Mouse (Mus musculus) hindbrain, postnatal 0 days (tissue): Measurements from ENCODE around the gene Notch2. TPM values are rescaled to one million over a fixed set of nuclear protein-coding genes. Genes with fewer than 3 reads are reported as not detected.
"Not testable (repeated sequence)": the region's sequence is repeated elsewhere in the genome, so short reads cannot be mapped to it uniquely, and the experiment has no call there.

Experiments used
- ATAC-seq: fragments of 200-750 bp; cut with Nextera tagmentation; 2 replicates; pipeline ENCODE4 v1.8.0; 2017; ENCODE audit warnings: mild to moderate bottlenecking, moderate TSS enrichment, moderate library complexity
- DNase-seq: peaks from one replicate; pipeline ENCODE4 v3.0.0-alpha.2; 2015; ENCODE audit warnings: low spot score
- H3K27ac ChIP-seq: fragments of 300-500 bp; sonication (generic); 2 replicates; pipeline ENCODE4 v1.5.1; 2014; ENCODE audit warnings: mild to moderate bottlenecking
- H3K27me3 ChIP-seq: fragments of 300-500 bp; sonication (generic); 2 replicates; pipeline ENCODE4 v1.6.1; 2014; ENCODE audit warnings: low read length, mixed read lengths; ENCODE audit not compliant: insufficient read depth
- H3K36me3 ChIP-seq: fragments of 300-500 bp; sonication (generic); 2 replicates; pipeline ENCODE4 v1.6.1; 2014; ENCODE audit warnings: low read length, mixed read lengths; ENCODE audit not compliant: insufficient read depth
- H3K4me1 ChIP-seq: fragments of 300-500 bp; sonication (generic); 2 replicates; pipeline ENCODE4 v1.6.1; 2014; ENCODE audit warnings: antibody characterized with exemption, low read length, mixed read lengths; ENCODE audit not compliant: insufficient read depth
- H3K4me2 ChIP-seq: fragments of 300-500 bp; sonication (generic); 2 replicates; pipeline ENCODE4 v1.6.1; 2014; ENCODE audit warnings: low read depth, mild to moderate bottlenecking, low read length, moderate library complexity, mixed read lengths
- H3K4me3 ChIP-seq: fragments of 300-500 bp; sonication (generic); 2 replicates; pipeline ENCODE4 v1.5.1; 2014; ENCODE audit warnings: low read length
- H3K9ac ChIP-seq: fragments of 300-500 bp; sonication (generic); replicated peaks from 2 replicates; pipeline ENCODE4 v1.6.1; 2014; ENCODE audit warnings: mild to moderate bottlenecking, low read length, moderate library complexity, mixed read lengths
- H3K9me3 ChIP-seq: fragments of 300-500 bp; sonication (generic); 2 replicates; pipeline ENCODE4 v1.6.1; 2016; ENCODE audit warnings: low read length, mixed read lengths
- CTCF ChIP-seq: IDR thresholded peaks from 2 replicates; pipeline ENCODE4 v1.5.1; 2016; ENCODE audit warnings: antibody characterized with exemption, control low read depth, low read depth
- WGBS: fragments of 180-500 bp; shearing (Covaris S2); extraction: QIAGEN DNeasy Blood & Tissue Kit; methylation state at CpG from one replicate; pipeline ENCODE4 v1.1.7; 2014; 5-methylcytosine and 5-hydroxymethylcytosine counted together
- polyA plus RNA-seq: library from polyadenylated mRNA; unstranded; fragments of >200 nt; fragmentation: Nextera tagmentation; extraction: Ambion mirVana; gene quantifications from 2 replicates; pipeline ENCODE4 v1.2.1, GENCODE M21; 2015
- total RNA-seq: library from RNA; depleted of rRNA; stranded (reverse); fragments of >200 nt; gene quantifications from 2 replicates; pipeline ENCODE4 v1.2.3, GENCODE M21; 2014

The Notch2 gene
- total and polyA plus RNA-seq, 2 experiments from 2014 or later = 9.5 to 44.9 TPM

DNA sequence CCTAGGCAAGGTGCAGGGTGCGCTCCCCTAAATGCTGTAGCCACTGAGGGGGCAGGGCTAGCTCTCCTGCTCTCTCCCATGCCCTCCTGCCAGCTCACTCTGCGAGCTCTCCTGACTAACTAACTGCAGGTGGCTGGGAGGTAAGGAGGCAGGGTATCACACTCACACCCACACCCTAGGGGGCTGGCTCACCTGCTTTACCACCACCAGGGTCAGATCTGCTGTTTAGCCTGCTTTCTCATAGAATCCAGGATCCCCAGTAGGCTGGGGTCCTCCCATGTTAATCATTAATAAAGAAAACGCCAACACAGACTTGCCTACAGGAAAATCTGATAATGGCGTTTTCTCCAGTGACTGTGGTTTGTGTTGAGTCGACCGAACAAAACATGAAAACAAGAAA is 106.0 kb downstream of the Notch2 start:
- H3K27me3 ChIP-seq = no peaks in the 10 kb centered on the region
- 78% methylated on average over 6 of the region's 6 CpGs for WGBS
- no peak overlapping the region for H3K9ac ChIP-seq
- ATAC-seq = no peak
- DNase-seq = no peak
- H3K9me3 ChIP-seq = no peaks in the 10 kb centered on the region
- H3K4me1 ChIP-seq = no peaks in the 10 kb centered on the region
- H3K4me2 ChIP-seq = no peak overlapping the region
- no peak overlapping the region for H3K27ac ChIP-seq
- H3K36me3 ChIP-seq = peaks cover 20% of the 10 kb centered on the region
- TF ChIP-seq CTCF = no peak
- no peak overlapping the region for H3K4me3 ChIP-seq

DNA sequence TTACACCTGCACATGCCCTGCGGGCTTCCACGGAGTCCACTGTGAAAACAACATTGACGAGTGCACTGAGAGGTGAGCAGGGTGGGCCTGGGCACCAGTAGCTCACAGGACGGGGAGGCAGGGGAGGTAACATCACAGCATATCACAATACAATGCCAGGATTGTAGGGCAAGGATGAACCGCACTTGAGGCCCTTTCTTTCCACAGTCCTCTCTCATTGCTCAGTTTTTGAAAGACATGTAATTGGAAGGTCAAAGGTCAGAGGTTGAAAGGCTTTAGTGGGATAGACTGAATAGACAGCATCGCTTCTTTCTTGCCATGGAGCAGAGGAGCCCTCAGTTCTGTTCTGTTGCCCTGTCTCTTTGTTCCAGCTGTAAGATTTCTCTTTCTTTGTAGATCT is 107.6 kb downstream of the Notch2 start:
- Histone ChIP-seq H3K27ac (no peak overlapping the region), H3K36me3 (peaks cover 20% of the 10 kb centered on the region), H3K4me1 (no peaks in the 10 kb centered on the region), H3K27me3 (no peaks in the 10 kb centered on the region), H3K4me2 (no peak overlapping the region), H3K9ac (no peak overlapping the region), H3K4me3 (no peak overlapping the region), H3K9me3 (no peaks in the 10 kb centered on the region)
- DNase-seq = no peak
- 37% methylated on average over 6 of the region's 6 CpGs for WGBS
- ATAC-seq = no peak
- no peak for TF ChIP-seq CTCF

DNA sequence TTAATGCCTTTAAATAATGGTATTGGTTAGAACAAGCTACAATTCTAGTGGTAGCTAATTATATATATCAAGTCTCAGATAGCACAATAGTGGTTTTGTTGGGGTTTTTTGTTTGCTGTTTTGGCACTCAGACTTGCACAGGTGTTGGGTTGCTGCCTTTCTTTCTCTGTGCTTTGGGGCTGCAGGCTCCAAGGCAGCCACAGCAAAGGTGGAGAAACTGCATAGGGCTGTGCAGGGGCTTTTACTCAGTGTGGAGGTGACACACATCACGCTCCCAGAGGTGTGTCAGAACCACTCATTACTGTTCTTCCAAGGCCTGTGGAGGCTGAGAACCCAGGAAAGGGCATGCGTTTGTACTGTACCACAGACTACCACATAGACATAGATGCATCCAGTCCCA is 114.4 kb downstream of the Notch2 start:
- 96% methylated on average over 2 of the region's 2 CpGs for WGBS
- no peak overlapping the region for H3K4me3 ChIP-seq
- ATAC-seq (no peak), DNase-seq (no peak)
- no peaks in the 10 kb centered on the region for H3K4me1 ChIP-seq
- no peak overlapping the region for H3K4me2 ChIP-seq
- H3K9me3 ChIP-seq = no peaks in the 10 kb centered on the region
- no peak for TF ChIP-seq CTCF
- H3K27me3 ChIP-seq = no peaks in the 10 kb centered on the region
- H3K27ac ChIP-seq = no peak overlapping the region
- no peak overlapping the region for H3K9ac ChIP-seq
- H3K36me3 ChIP-seq = peaks cover 4% of the 10 kb centered on the region

DNA sequence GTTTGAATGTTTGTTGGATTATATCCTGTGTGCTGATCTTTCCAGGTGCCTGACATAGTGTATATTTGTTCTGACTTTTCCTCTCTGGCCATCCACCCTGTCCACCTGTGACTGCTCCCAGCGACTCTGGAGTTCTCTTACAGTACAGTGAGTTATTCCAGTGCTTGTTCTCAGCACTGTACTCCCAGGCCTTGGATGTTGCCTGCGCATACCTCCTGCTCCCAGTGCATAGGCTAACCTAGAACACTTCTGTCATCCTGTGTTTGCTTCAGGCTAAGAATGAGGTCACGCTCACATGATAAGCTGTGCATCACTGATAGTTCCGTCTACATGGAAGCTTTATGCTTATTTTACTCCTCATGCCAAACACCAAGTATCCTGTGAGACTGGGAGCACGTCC is 115.4 kb downstream of the Notch2 start:
- Histone ChIP-seq H3K9ac (no peak overlapping the region), H3K9me3 (no peaks in the 10 kb centered on the region), H3K4me3 (no peak overlapping the region), H3K4me1 (no peaks in the 10 kb centered on the region), H3K36me3 (peaks cover 4% of the 10 kb centered on the region), H3K27me3 (no peaks in the 10 kb centered on the region), H3K4me2 (no peak overlapping the region), H3K27ac (no peak overlapping the region)
- DNase-seq (no peak), ATAC-seq (no peak)
- TF ChIP-seq CTCF = no peak
- 90% methylated on average over 5 of the region's 5 CpGs for WGBS

DNA sequence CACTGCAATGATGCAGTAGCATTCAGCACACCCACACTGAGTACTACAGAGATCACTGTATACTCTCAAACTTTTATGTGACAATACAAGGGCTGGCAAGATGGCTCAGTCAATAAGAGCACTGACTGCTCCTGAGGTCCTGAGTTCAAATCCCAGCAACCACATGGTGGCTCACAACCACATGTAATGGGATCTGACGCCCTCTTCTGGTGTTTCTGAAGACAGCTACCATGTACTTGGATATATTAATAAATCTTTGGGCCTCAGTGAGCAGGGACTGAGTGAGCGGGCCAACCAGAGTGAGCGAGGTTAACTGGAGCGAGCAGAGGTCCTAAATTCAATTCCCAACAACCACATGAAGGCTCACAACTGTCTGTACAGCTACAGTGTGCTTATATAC is 118.8 kb downstream of the Notch2 start:
- H3K9me3 ChIP-seq, H3K4me3 ChIP-seq, DNase-seq, H3K27me3 ChIP-seq, H3K9ac ChIP-seq, ATAC-seq, H3K27ac ChIP-seq, H3K4me1 ChIP-seq, H3K4me2 ChIP-seq: not testable (repeated sequence)
- WGBS = 93% methylated on average over 4 of the region's 4 CpGs
- peaks cover 12% of the 10 kb centered on the region for H3K36me3 ChIP-seq

DNA sequence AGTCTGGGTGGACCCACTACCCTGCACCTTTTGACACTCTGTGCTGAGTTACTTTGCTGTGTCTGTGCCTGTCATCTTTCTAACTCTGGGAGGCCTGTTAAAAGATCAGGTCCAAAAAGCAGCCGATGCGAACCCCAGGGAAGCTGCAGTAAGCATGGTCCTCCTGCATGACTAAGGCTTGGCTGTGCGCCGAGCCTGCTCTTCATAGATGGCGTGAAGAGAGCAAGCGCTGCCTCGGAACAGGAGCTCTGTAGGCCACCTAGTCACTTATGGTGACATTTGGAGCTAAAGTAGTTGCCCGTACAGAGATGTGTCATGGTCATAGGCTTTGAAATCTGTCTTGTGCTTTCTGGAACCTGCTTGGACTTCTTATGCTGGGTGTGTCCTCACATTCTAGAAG is 119.3 kb downstream of the Notch2 start:
- Histone ChIP-seq H3K36me3 (peaks cover 12% of the 10 kb centered on the region), H3K9me3 (no peaks in the 10 kb centered on the region), H3K4me1 (no peaks in the 10 kb centered on the region), H3K4me2 (no peak overlapping the region), H3K9ac (no peak overlapping the region), H3K4me3 (no peak overlapping the region), H3K27ac (no peak overlapping the region), H3K27me3 (no peaks in the 10 kb centered on the region)
- ATAC-seq = no peak
- no peak for DNase-seq
- no peak for TF ChIP-seq CTCF
- 86% methylated on average over 8 of the region's 8 CpGs for whole genome bisulfite sequencing

DNA sequence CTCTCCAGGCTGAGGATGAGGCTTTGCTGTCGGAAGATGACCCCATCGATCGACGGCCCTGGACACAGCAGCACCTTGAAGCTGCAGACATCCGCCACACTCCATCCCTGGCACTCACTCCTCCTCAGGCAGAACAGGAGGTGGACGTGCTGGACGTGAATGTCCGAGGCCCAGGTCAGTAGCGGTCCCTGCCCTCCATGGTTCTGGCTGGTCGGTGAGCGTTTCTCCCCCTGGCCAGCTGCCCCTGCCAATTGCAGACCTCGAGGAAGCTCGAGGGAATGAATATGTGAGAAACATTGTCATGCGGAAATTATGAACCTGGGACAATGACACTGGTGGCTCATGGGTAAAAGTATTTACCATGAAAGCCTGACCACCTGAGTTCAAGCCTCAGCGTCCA is 128.1 kb downstream of the Notch2 start:
- no peak for TF ChIP-seq CTCF

More for the DNA sequence above, 128.1 kb downstream of the Notch2 start:
- no peaks in the 10 kb centered on the region for H3K27me3 ChIP-seq
- no peak overlapping the region for H3K27ac ChIP-seq
- no peaks in the 10 kb centered on the region for H3K9me3 ChIP-seq
- DNase-seq (no peak), ATAC-seq (no peak)
- H3K9ac ChIP-seq = no peak overlapping the region
- 93% methylated on average over 15 of the region's 15 CpGs for WGBS
- peaks cover 23% of the 10 kb centered on the region for H3K36me3 ChIP-seq
- H3K4me1 ChIP-seq = no peaks in the 10 kb centered on the region
- H3K4me2 ChIP-seq = no peak overlapping the region
- H3K4me3 ChIP-seq = no peak overlapping the region
